Mouse (Mus musculus): ENCODE measurements at regions not wholly inside any gene's neighbourhood (a gene's known extent, or its start where the extent isn't known, plus 50 kb on each side); places are given as distances from the start of the nearest gene placed in this dataset.

- no peak for DNase-seq
Measured at GRCm38 (mm10) chr7:39882113-39882512, 364.5 kb downstream of the Zfp619 start.

- no peak for DNase-seq
Measured at GRCm38 (mm10) chr7:39894208-39894896, 376.8 kb downstream of the Zfp619 start.

GRCm38 (mm10) chr7:39896918-39897317 lies 379.4 kb downstream of the Zfp619 start:
- DNase-seq: no peak

- no peak for DNase-seq
Measured at GRCm38 (mm10) chr7:39898268-39898667, 380.7 kb downstream of the Zfp619 start.

GRCm38 (mm10) chr7:39933946-39934345 lies 416.4 kb downstream of the Zfp619 start:
- no peak for DNase-seq

- DNase-seq: no peak
Measured at GRCm38 (mm10) chr7:39937262-39937661, 419.7 kb downstream of the Zfp619 start.

GRCm38 (mm10) chr7:39942262-39942900 lies 424.8 kb downstream of the Zfp619 start:
- peak; percentile 2 for DNase-seq

GRCm38 (mm10) chr7:39954110-39954509 lies 436.5 kb downstream of the Zfp619 start:
- no peak for DNase-seq

GRCm38 (mm10) chr7:39954931-39955330 lies 437.4 kb downstream of the Zfp619 start:
- DNase-seq: no peak

- DNase-seq: no peak
Measured at GRCm38 (mm10) chr7:39978121-39978520, 460.6 kb downstream of the Zfp619 start.

GRCm38 (mm10) chr7:39981647-39982046 lies 464.1 kb downstream of the Zfp619 start:
- DNase-seq: no peak
